In the genomic region with DNA sequence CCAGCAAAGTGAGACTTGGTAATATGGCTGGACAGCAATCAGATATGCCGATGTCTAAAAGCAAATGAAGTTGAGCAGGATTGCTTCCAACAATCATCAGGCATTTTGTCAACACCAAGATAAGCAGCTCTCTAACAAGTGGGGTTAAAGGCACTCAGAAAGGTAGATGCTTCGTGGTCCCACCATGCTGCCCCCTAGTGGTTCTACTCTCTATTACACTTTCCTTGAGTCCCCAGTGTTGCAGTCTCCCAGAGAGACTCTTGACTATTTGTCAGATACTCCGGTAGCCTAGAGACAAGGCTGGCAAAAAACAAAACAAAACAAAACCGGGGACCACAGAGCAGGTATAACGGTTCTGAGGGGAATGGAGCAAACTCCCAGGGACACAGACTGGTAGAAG, we compare ENCODE assay signal across 8 mouse cellular contexts. TPM values are rescaled to one million over a fixed set of nuclear protein-coding genes. Genes with fewer than 3 reads are reported as not detected.
DNase-seq lines count a peak whose midpoint lies in the region; ATAC-seq and TF ChIP-seq lines count a peak whose summit lies in the region.

No protein-coding gene starts in this region.

- WGBS in hindbrain, postnatal 0 days, result 55% methylated on average over 5 of the region's 5 CpGs
- 56% methylated on average over 5 of the region's 5 CpGs for WGBS in hindbrain, embryonic 14.5 days

- H3K9me3 ChIP-seq in hindbrain, postnatal 0 days (ENCODE audit: low read length), result no peaks in the 10 kb centered on the region
- no peaks in the 10 kb centered on the region for H3K9me3 ChIP-seq in hindbrain, embryonic 14.5 days (ENCODE audit: control insufficient read depth, low read length)
- no peaks in the 10 kb centered on the region for H3K9me3 ChIP-seq in G1E (replicated peaks)

- no peaks in the 10 kb centered on the region for H3K27me3 ChIP-seq in hindbrain, postnatal 0 days (ENCODE audit: insufficient read depth, low read length)
- no peaks in the 10 kb centered on the region for H3K27me3 ChIP-seq in hindbrain, embryonic 14.5 days (ENCODE audit: control insufficient read depth, insufficient read depth, low read length)
- no peaks in the 10 kb centered on the region for H3K27me3 ChIP-seq in G1E (ENCODE audit: insufficient read depth, low read length)

- H3K9ac ChIP-seq in hindbrain, postnatal 0 days (replicated peaks; ENCODE audit: low read length), result no peak overlapping the region
- H3K9ac ChIP-seq in hindbrain, embryonic 14.5 days, result no peak overlapping the region

- no peak overlapping the region for H3K4me3 ChIP-seq in hindbrain, postnatal 0 days (ENCODE audit: low read length)
- H3K4me3 ChIP-seq in hindbrain, embryonic 14.5 days (replicated peaks; ENCODE audit: low read length), result no peak overlapping the region
- no peak overlapping the region for H3K4me3 ChIP-seq in G1E (ENCODE audit: low read depth, low read length)

- DNase-seq in hindbrain, postnatal 0 days (ENCODE audit: low spot score), result no peak
- no peak for DNase-seq in hindbrain, embryonic 14.5 days (ENCODE audit: low spot score)
- DNase-seq in G1E (ENCODE audit: low spot score) (no peak), adipocyte (ENCODE audit: low spot score) (no peak)
- peak; percentile 14 to 40 for DNase-seq in cerebellum, postnatal 10 days
- DNase-seq in lung, postnatal 14 days, result peak; percentile 35
- DNase-seq in urinary bladder, postnatal 25 days (ENCODE audit: low spot score), result no peak
- no peak for DNase-seq in urinary bladder, postnatal 10 days (ENCODE audit: low spot score)

- no peak for ATAC-seq in hindbrain, postnatal 0 days
- ATAC-seq in hindbrain, embryonic 14.5 days (ENCODE audit: low FRiP score), result no peak
- peak; percentile 55; the same call in 1 of the 2 replicates for ATAC-seq in G1E (ENCODE audit: extremely low read depth, insufficient number of reproducible peaks, low FRiP score, poor library complexity, severe bottlenecking)

- no peak overlapping the region for H3K27ac ChIP-seq in hindbrain, postnatal 0 days
- H3K27ac ChIP-seq in hindbrain, embryonic 14.5 days, result no peak overlapping the region

- no peaks in the 10 kb centered on the region for H3K36me3 ChIP-seq in hindbrain, postnatal 0 days (ENCODE audit: insufficient read depth, low read length)
- H3K36me3 ChIP-seq in hindbrain, embryonic 14.5 days (replicated peaks; ENCODE audit: control insufficient read depth, insufficient read depth), result no peaks in the 10 kb centered on the region
- H3K36me3 ChIP-seq in G1E (replicated peaks), result no peaks in the 10 kb centered on the region

- H3K4me1 ChIP-seq in hindbrain, postnatal 0 days (ENCODE audit: insufficient read depth, low read length), result no peaks in the 10 kb centered on the region
- no peaks in the 10 kb centered on the region for H3K4me1 ChIP-seq in hindbrain, embryonic 14.5 days (replicated peaks; ENCODE audit: control insufficient read depth, insufficient read depth, low read length)
- peaks cover 3% of the 10 kb centered on the region; the same call in 1 of the 2 replicates for H3K4me1 ChIP-seq in G1E (ENCODE audit: insufficient read depth, low read depth, low read length)

- peak; percentile 38; the same call in 1 of the 2 replicates for TF ChIP-seq CTCF in hindbrain, postnatal 0 days (IDR thresholded peaks at IDR 0.05; ENCODE audit: low read depth)
- peak; percentile 42; the same call in 1 of the 2 replicates for TF ChIP-seq CTCF in G1E (IDR thresholded peaks at IDR 0.05; ENCODE audit: low read depth, low read length)

- H3K4me2 ChIP-seq in hindbrain, postnatal 0 days (ENCODE audit: low read depth, low read length), result no peak overlapping the region
- H3K4me2 ChIP-seq in hindbrain, embryonic 14.5 days (replicated peaks), result no peak overlapping the region

RNA-seq across cellular contexts. Expression of gene Rbm26, which starts 21.3 kb away (rescaled TPM):
- total RNA-seq in hindbrain, postnatal 0 days (2014; rRNA removed), result 32.9 and 35.9 TPM in 2 replicates
- 30.6 and 34.5 TPM in 2 replicates for polyA plus RNA-seq in hindbrain, postnatal 0 days (2015; fragmentation: Nextera tagmentation; extraction: Ambion mirVana)
- polyA plus RNA-seq in hindbrain, embryonic 14.5 days (2014; fragmentation: Nextera tagmentation; extraction: Ambion mirVana), result 34.6 and 40.4 TPM in 2 replicates
- total RNA-seq in G1E (2014; fragmentation: Nextera tagmentation), result 202 and 223 TPM in 2 replicates
- 81.0 and 94.8 TPM in 2 replicates for total RNA-seq in G1E (2017)
- polyA plus RNA-seq in G1E (2012), result 19.1 and 25.6 TPM in 2 replicates

RNA-seq across cellular contexts. Expression of gene Ndfip2, which starts 60.0 kb away (rescaled TPM):
- total RNA-seq in hindbrain, postnatal 0 days (2014; rRNA removed), result 155 and 175 TPM in 2 replicates
- 118 and 119 TPM in 2 replicates for polyA plus RNA-seq in hindbrain, postnatal 0 days (2015; fragmentation: Nextera tagmentation; extraction: Ambion mirVana)
- polyA plus RNA-seq in hindbrain, embryonic 14.5 days (2014; fragmentation: Nextera tagmentation; extraction: Ambion mirVana), result 134 and 151 TPM in 2 replicates
- total RNA-seq in G1E (2014; fragmentation: Nextera tagmentation), result 36.2 and 39.2 TPM in 2 replicates
- 42.6 and 53.0 TPM in 2 replicates for total RNA-seq in G1E (2017)
- polyA plus RNA-seq in G1E (2012), result 10.2 and 12.6 TPM in 2 replicates

Comparison
In these comparisons a context has a peak if more than half of its experiments do, and no peak if none do; other contexts are left out.
1. DNase-seq: peak in cerebellum, postnatal 10 days (2 of 2) and lung, postnatal 14 days (single experiment); none in hindbrain, postnatal 0 days (single experiment), hindbrain, embryonic 14.5 days (single experiment), G1E (single experiment), adipocyte (single experiment), urinary bladder, postnatal 25 days (single experiment) and urinary bladder, postnatal 10 days (single experiment).